In genomic region chr3:137151431-137151830, GRCm38 (mm10) we compare ENCODE assay signal across 19 mouse cellular contexts.
"Had no signal": no experiment of that assay in that cellular context is flagged by ENCODE, and none has a peak within 500 bp of the region (broad histone marks: within the 10 kb centered on the region; RNA-seq: fewer than 3 reads in every experiment).

No protein-coding gene starts in this region.

- ATAC-seq: midbrain, embryonic 15.5 days had no signal

- H3K27ac ChIP-seq: kidney, postnatal 0 days; limb, embryonic 12.5 days; limb, embryonic 15.5 days; liver, embryonic 14.5 days; macrophage; midbrain, embryonic 12.5 days; midbrain, embryonic 15.5 days; neural tube, embryonic 13.5 days; stomach, postnatal 0 days had no signal

- H3K4me2 ChIP-seq: limb, embryonic 12.5 days; limb, embryonic 15.5 days; liver, embryonic 11.5 days; lung, embryonic 14.5 days; midbrain, embryonic 12.5 days; midbrain, embryonic 15.5 days; neural tube, embryonic 13.5 days had no signal

- H3K27me3 ChIP-seq: limb, embryonic 12.5 days; limb, embryonic 15.5 days; midbrain, embryonic 12.5 days; midbrain, embryonic 15.5 days; neural tube, embryonic 13.5 days had no signal

- H3K9ac ChIP-seq: limb, embryonic 12.5 days; limb, embryonic 15.5 days; liver, embryonic 14.5 days; liver, postnatal 0 days; lung, embryonic 14.5 days; midbrain, embryonic 12.5 days; midbrain, embryonic 15.5 days; neural tube, embryonic 13.5 days had no signal

- H3K36me3 ChIP-seq: limb, embryonic 12.5 days; limb, embryonic 15.5 days; midbrain, embryonic 12.5 days; midbrain, embryonic 15.5 days; neural tube, embryonic 13.5 days had no signal

- H3K4me3 ChIP-seq: limb, embryonic 12.5 days; limb, embryonic 15.5 days; midbrain, embryonic 12.5 days; midbrain, embryonic 15.5 days; neural tube, embryonic 13.5 days had no signal

- H3K4me1 ChIP-seq: limb, embryonic 12.5 days; limb, embryonic 15.5 days had no signal

- DNase-seq: kidney, postnatal 4 days; left cerebral cortex, postnatal 4 days; liver, postnatal 0 days; lung, embryonic 14.5 days; retina, postnatal 1 day; right cerebral cortex, postnatal 14 days; thymus, adult 2 months; thymus, postnatal 14 days; thymus, postnatal 4 days had no signal

- H3K9me3 ChIP-seq: limb, embryonic 12.5 days; limb, embryonic 15.5 days; midbrain, embryonic 12.5 days; midbrain, embryonic 15.5 days; neural tube, embryonic 13.5 days had no signal
